Mouse (Mus musculus) midbrain, embryonic 12.5 days (tissue): Measurements from ENCODE around the gene Aqr. TPM values are rescaled to one million over a fixed set of nuclear protein-coding genes. Genes with fewer than 3 reads are reported as not detected.

Experiments used
- ATAC-seq: fragments of 200-750 bp; cut with Nextera tagmentation; 2 replicates; pipeline ENCODE4 v1.8.0; 2017; ENCODE audit warnings: low read depth, moderate TSS enrichment, moderate library complexity; ENCODE audit not compliant: low FRiP score
- H3K27ac ChIP-seq: fragments of 300-500 bp; sonication (generic); replicated peaks from 2 replicates; pipeline ENCODE4 v1.5.1; 2016; ENCODE audit warnings: mild to moderate bottlenecking
- H3K27me3 ChIP-seq: fragments of 300-500 bp; sonication (generic); 2 replicates; pipeline ENCODE4 v1.6.1; 2016; ENCODE audit warnings: mild to moderate bottlenecking
- H3K36me3 ChIP-seq: fragments of 300-500 bp; sonication (generic); 2 replicates; pipeline ENCODE4 v1.6.1; 2016
- H3K4me1 ChIP-seq: fragments of 300-500 bp; sonication (generic); 2 replicates; pipeline ENCODE4 v1.6.1; 2016
- H3K4me2 ChIP-seq: fragments of 300-500 bp; sonication (generic); replicated peaks from 2 replicates; pipeline ENCODE4 v1.6.1; 2016; ENCODE audit warnings: mild to moderate bottlenecking, moderate library complexity
- H3K4me3 ChIP-seq: fragments of 300-500 bp; sonication (generic); 2 replicates; pipeline ENCODE4 v1.5.1; 2016; ENCODE audit warnings: mild to moderate bottlenecking
- H3K9ac ChIP-seq: fragments of 300-500 bp; sonication (generic); replicated peaks from 2 replicates; pipeline ENCODE4 v1.6.1; 2016; ENCODE audit warnings: mild to moderate bottlenecking, moderate library complexity
- H3K9me3 ChIP-seq: fragments of 300-500 bp; sonication (generic); 2 replicates; pipeline ENCODE4 v1.6.1; 2016; ENCODE audit warnings: mild to moderate bottlenecking
- WGBS: fragments of 180-500 bp; shearing (Covaris S2); methylation state at CpG from one replicate; pipeline ENCODE4 v1.1.7; 2016; 5-methylcytosine and 5-hydroxymethylcytosine counted together
- polyA plus RNA-seq: library from polyadenylated mRNA; unstranded; fragments of >200 nt; fragmentation: Nextera tagmentation; extraction: Ambion mirVana; gene quantifications from 2 replicates; pipeline ENCODE4 v1.2.1, GENCODE M21; 2016

Aqr gene
- polyA plus RNA-seq, 1 experiment from 2014 or later: 55.8 TPM

DNA sequence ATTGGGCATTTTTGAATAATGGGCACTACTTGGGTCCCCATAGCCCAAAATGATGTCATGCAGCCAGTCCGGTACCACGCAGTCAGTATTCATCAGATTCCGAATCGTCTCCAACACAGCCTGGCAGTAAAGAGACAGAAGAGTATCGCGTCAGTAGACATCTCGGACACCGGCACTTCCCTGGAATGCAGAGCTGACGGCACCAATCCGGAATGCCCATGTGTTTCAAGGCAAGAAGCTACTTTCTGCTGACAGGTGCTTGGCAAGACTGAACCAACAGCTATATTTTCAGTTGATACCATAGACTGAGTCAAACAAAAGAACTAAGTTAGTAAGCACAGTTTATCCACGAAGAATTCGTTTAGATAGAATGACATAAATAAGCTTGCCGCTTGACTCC lies 56.2 kb downstream of the Aqr start:
- Histone ChIP-seq H3K4me1 (no peaks in the 10 kb centered on the region), H3K36me3 (peaks cover 75% of the 10 kb centered on the region), H3K4me3 (no peak overlapping the region), H3K27me3 (no peaks in the 10 kb centered on the region), H3K27ac (no peak overlapping the region), H3K9me3 (no peaks in the 10 kb centered on the region), H3K9ac (no peak overlapping the region), H3K4me2 (no peak overlapping the region)
- WGBS: 96% methylated on average over 13 of the region's 13 CpGs
- ATAC-seq: no peak

DNA sequence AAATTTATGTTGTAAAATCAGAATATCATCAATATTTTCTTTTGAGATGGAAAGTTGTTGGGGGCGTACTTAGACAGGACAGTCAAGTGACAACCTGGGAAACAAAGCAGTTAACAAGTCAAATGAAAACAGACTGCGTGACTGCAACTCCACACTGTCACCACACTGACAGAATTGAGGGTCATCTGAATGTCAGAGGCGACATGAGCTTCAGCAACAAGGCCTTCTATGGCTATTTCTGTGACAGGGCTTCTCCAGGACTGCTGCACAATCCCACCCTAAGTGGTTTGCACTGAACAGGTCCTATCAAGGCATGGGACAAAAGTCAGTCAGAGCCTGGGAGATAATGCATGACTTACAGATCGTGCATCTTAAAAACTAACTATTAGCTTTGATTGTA lies 63.5 kb downstream of the Aqr start:
- H3K9ac ChIP-seq: no peak overlapping the region
- peaks cover 65% of the 10 kb centered on the region for H3K36me3 ChIP-seq
- no peak overlapping the region for H3K4me2 ChIP-seq
- no peaks in the 10 kb centered on the region for H3K27me3 ChIP-seq
- no peak for ATAC-seq
- H3K4me3 ChIP-seq: no peak overlapping the region
- no peaks in the 10 kb centered on the region for H3K9me3 ChIP-seq
- WGBS: 95% methylated on average over 4 of the region's 4 CpGs
- H3K27ac ChIP-seq: no peak overlapping the region
- H3K4me1 ChIP-seq: no peaks in the 10 kb centered on the region

DNA sequence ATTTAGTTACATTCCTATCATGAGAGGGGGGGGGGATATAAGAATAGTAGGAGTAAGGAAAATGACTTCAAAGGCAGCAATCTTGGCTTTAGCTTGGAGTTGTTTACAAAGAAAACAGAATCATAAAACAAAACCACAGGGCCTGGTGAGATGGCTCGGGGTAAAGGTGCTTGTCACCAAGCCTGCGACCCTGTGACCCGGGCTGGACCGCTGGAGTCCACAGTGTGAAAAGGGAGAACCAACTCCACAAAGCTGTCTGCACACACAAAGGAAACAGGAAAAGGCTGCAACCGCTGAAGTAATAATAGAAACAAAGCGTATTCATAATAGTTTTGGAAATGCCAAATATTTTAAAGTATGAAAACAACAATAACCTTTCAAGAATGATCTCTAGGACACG lies 67.4 kb downstream of the Aqr start:
- ATAC-seq: no peak
- Histone ChIP-seq H3K4me1 (no peaks in the 10 kb centered on the region), H3K9ac (no peak overlapping the region), H3K4me3 (no peak overlapping the region), H3K36me3 (peaks cover 59% of the 10 kb centered on the region), H3K27ac (no peak overlapping the region), H3K4me2 (no peak overlapping the region), H3K27me3 (no peaks in the 10 kb centered on the region), H3K9me3 (no peaks in the 10 kb centered on the region)
- WGBS: 80% methylated on average over 7 of the region's 7 CpGs

- no peak for ATAC-seq
- H3K27me3 ChIP-seq: no peaks in the 10 kb centered on the region
- H3K36me3 ChIP-seq: peaks cover 64% of the 10 kb centered on the region
- H3K27ac ChIP-seq: no peak overlapping the region
- H3K9me3 ChIP-seq: no peaks in the 10 kb centered on the region
- no peaks in the 10 kb centered on the region for H3K4me1 ChIP-seq
- WGBS: 91% methylated on average over 3 of the region's 3 CpGs
- no peak overlapping the region for H3K9ac ChIP-seq
- no peak overlapping the region for H3K4me2 ChIP-seq
- H3K4me3 ChIP-seq: no peak overlapping the region
Measured at GRCm38 (mm10) chr2:114117665-114118064, 69.2 kb downstream of the Aqr start.

GRCm38 (mm10) chr2:114117235-114117634 lies 69.6 kb downstream of the Aqr start:
- Histone ChIP-seq H3K9ac (no peak overlapping the region), H3K4me1 (no peaks in the 10 kb centered on the region), H3K27ac (no peak overlapping the region), H3K4me3 (no peak overlapping the region), H3K27me3 (no peaks in the 10 kb centered on the region), H3K4me2 (no peak overlapping the region), H3K36me3 (peaks cover 64% of the 10 kb centered on the region), H3K9me3 (no peaks in the 10 kb centered on the region)
- no peak for ATAC-seq
- WGBS: 93% methylated on average over 3 of the region's 3 CpGs

DNA sequence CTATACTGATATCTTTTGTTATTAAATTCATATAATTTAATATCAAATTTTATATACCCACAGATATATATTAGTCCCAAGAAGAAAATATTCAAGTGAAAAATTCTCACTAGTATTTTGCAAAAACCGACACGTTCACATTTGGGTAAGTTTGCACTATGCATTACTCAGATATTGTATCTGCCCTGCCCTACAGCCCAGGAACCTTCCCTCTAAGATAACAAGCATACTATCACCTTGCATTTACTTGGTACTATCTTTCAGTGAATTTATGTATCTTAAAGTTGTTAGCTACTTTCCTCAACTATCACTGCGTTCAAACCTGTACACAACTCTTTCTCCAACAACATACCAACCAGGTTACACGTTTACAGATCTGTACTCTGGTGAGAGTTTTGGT lies 71.3 kb downstream of the Aqr start:
- Histone ChIP-seq H3K36me3 (peaks cover 56% of the 10 kb centered on the region), H3K27ac (no peak overlapping the region), H3K4me2 (no peak overlapping the region), H3K27me3 (no peaks in the 10 kb centered on the region), H3K9ac (no peak overlapping the region), H3K4me1 (no peaks in the 10 kb centered on the region), H3K4me3 (no peak overlapping the region), H3K9me3 (no peaks in the 10 kb centered on the region)
- 92% methylated on average over 4 of the region's 4 CpGs for WGBS
- no peak for ATAC-seq

DNA sequence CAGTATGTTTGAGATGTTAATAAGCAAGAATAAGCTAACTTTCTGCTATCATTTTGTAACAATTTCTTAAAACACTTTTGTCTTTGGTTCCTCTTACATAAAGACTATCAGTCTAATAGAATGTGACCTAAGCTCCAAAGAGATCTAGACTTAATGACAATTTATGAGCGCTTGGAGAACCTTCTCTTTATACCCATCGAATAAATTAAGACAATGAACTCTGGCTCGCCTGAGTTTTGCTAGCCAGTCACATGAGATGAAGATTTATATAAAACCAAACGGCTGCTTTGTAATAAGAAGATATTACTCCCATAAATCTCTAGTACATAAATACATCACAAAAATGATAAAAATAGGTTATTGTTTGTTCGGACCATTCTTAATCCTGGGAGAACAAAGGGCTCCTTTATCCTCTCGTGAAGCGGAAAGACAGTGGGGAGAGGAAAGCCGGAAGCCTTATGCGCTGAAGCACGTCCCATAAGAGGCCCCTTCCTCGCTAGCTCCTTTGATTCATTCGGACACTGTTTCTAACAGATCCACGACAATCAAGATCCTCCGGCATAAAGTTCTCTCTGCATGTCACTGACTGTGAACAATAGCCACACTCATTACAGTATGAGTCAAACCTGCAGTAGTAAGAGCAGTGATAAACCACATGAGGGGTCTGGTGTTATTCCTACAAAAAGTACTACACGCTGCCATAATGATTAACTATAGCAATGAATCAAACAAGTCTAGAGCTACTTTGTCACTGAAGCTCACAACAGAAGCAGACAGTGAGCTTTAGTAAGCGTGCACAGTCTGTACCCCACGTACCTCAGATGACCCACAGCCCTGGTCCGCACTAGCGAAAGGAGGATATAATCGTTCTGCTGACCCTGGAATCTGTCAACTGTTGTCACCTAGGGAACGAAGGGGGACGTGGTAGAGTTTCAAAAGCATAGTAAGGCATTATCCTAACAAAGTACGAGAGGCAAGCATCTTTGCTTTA lies 79.2 kb downstream of the Aqr start:
- Histone ChIP-seq H3K36me3 (peaks cover 71% of the 10 kb centered on the region), H3K9me3 (no peaks in the 10 kb centered on the region), H3K4me3 (no peak overlapping the region), H3K4me1 (peaks cover 7% of the 10 kb centered on the region; the same call in 1 of the 2 replicates), H3K4me2 (no peak overlapping the region), H3K27ac (no peak overlapping the region), H3K9ac (no peak overlapping the region), H3K27me3 (no peaks in the 10 kb centered on the region)
- WGBS: 48% methylated on average over 23 of the region's 23 CpGs
- ATAC-seq: no peak

- no peak overlapping the region for H3K4me3 ChIP-seq
- no peak overlapping the region for H3K9ac ChIP-seq
- H3K9me3 ChIP-seq: no peaks in the 10 kb centered on the region
- no peak for ATAC-seq
- 92% methylated on average over 8 of the region's 8 CpGs for WGBS
- H3K36me3 ChIP-seq: peaks cover 78% of the 10 kb centered on the region
- no peak overlapping the region for H3K27ac ChIP-seq
- no peaks in the 10 kb centered on the region for H3K27me3 ChIP-seq
- H3K4me1 ChIP-seq: peaks cover 7% of the 10 kb centered on the region; the same call in 1 of the 2 replicates
- no peak overlapping the region for H3K4me2 ChIP-seq
Measured at GRCm38 (mm10) chr2:114106383-114106782, 80.4 kb downstream of the Aqr start.

- H3K4me1 ChIP-seq: 0 out of 2 replicates have a peak, but pooled peaks cover under 1% of the 10 kb centered on the region
Measured at GRCm38 (mm10) chr2:114102471-114102870, 84.4 kb downstream of the Aqr start.

DNA sequence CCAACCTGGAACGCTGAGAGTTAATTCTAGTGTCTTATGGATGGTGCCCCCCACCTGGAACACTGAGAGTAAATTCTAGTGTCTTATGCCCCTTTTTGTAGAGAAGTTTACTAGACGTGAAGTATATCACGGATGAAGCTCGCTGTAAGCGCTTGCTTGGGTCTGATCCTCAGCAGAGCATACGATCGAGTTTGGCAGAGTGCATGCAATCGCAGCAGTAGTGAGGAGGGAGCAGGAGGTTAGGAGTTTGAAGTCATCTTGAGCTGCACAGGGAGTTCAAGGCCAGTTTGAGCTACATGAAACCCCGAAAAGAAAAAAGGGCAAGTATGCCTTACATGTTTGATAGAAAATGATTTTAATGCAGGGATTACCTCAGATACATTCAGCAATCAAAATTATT lies 86.0 kb downstream of the Aqr start:
- Histone ChIP-seq H3K27me3 (no peaks in the 10 kb centered on the region), H3K36me3 (peaks cover 64% of the 10 kb centered on the region), H3K9me3 (no peaks in the 10 kb centered on the region), H3K9ac (no peak overlapping the region), H3K4me3 (no peak overlapping the region), H3K27ac (no peak overlapping the region), H3K4me2 (no peak overlapping the region), H3K4me1 (no peaks in the 10 kb centered on the region)
- 94% methylated on average over 9 of the region's 9 CpGs for WGBS
- no peak for ATAC-seq

More at GRCm38 (mm10) chr2:114102471-114102870, 84.4 kb downstream of the Aqr start:
- H3K9ac ChIP-seq: no peak overlapping the region
- H3K27ac ChIP-seq: no peak overlapping the region
- H3K9me3 ChIP-seq: no peaks in the 10 kb centered on the region
- no peaks in the 10 kb centered on the region for H3K27me3 ChIP-seq
- no peak overlapping the region for H3K4me2 ChIP-seq
- H3K4me3 ChIP-seq: no peak overlapping the region
- WGBS: 96% methylated on average over 3 of the region's 3 CpGs
- H3K36me3 ChIP-seq: peaks cover 76% of the 10 kb centered on the region
- no peak for ATAC-seq

DNA sequence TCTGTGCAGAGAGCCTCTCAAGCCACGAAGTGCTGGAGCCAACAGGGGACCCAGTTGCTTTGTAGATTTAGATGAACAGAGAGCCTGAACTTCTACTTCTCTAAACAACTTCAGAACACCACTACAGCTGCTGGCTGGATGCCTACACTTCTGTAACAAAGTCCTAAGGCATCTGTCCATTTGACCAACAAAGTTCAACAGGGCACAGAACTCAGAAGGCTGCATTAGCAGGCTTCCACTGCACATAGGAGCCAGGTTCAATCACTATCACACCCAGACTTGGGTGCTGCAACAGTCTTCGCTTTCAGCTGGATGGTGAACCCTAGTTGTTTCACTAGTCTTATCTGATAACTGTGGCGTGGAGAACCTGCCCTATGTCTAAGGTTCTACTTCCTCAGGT lies 87.0 kb downstream of the Aqr start:
- H3K36me3 ChIP-seq: peaks cover 56% of the 10 kb centered on the region

DNA sequence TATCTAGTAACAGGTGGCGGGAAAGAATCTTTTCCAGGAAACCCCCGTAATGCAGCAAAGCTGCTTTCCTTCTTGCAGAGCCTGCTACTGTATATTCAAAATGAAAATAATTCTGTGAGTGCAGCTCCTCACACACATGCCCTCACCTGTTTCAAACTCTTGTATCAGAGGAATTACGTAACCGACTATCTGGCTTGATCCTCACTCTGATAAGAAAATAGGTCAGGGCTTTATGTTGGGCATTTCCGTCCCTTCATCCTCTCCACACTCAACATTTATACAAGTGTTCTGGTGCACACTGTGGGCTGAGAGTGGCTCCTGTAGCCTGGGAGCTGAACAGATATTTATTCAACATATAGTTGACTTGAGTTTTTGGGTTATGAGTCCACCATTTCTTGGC lies 87.7 kb downstream of the Aqr start:
- no peaks in the 10 kb centered on the region for H3K4me1 ChIP-seq
- H3K9me3 ChIP-seq: no peaks in the 10 kb centered on the region
- H3K4me2 ChIP-seq: no peak overlapping the region
- H3K4me3 ChIP-seq: no peak overlapping the region
- WGBS: 94% methylated on average over 5 of the region's 5 CpGs
- no peaks in the 10 kb centered on the region for H3K27me3 ChIP-seq
- no peak overlapping the region for H3K27ac ChIP-seq
- peaks cover 52% of the 10 kb centered on the region for H3K36me3 ChIP-seq
- no peak for ATAC-seq
- no peak overlapping the region for H3K9ac ChIP-seq

More for the DNA sequence above, 87.0 kb downstream of the Aqr start:
- no peak overlapping the region for H3K27ac ChIP-seq
- no peak overlapping the region for H3K4me2 ChIP-seq
- H3K9me3 ChIP-seq: no peaks in the 10 kb centered on the region
- no peak overlapping the region for H3K4me3 ChIP-seq
- no peaks in the 10 kb centered on the region for H3K27me3 ChIP-seq
- no peaks in the 10 kb centered on the region for H3K4me1 ChIP-seq
- 89% methylated on average over 3 of the region's 3 CpGs for WGBS
- no peak for ATAC-seq
- no peak overlapping the region for H3K9ac ChIP-seq
